Mouse (Mus musculus) right cerebral cortex, adult 2 months (tissue): ENCODE measurements at regions not wholly inside any gene's neighbourhood (a gene's known extent, or its start where the extent isn't known, plus 50 kb on each side); places are given as distances from the start of the nearest gene placed in this dataset.
A peak's percentile ranks its signal among the peaks of the same experiment; 100 is the strongest.

Experiments used
- DNase-seq, 2 experiments: peaks; one replicate each; pipeline ENCODE4 v3.0.0; 2021 to 2022; ENCODE audit warnings: low spot score in 2 of 2

- DNase-seq = no peak
Measured at GRCm38 (mm10) chr6:16575875-16576274, 322.4 kb downstream of the Tfec start.

- DNase-seq = peak; percentile 15 to 26
Measured at GRCm38 (mm10) chr6:16572828-16573227, 325.4 kb downstream of the Tfec start.

- no peak for DNase-seq
Measured at GRCm38 (mm10) chr6:16551945-16552673, 346.1 kb downstream of the Tfec start.

GRCm38 (mm10) chr6:16551131-16551530 lies 347.1 kb downstream of the Tfec start:
- DNase-seq = no peak

GRCm38 (mm10) chr6:16550445-16550844 lies 347.8 kb downstream of the Tfec start:
- DNase-seq = peak; percentile 54 to 62

- no peak for DNase-seq
Measured at GRCm38 (mm10) chr6:16514054-16514453, 384.2 kb downstream of the Tfec start.

GRCm38 (mm10) chr6:16513541-16513940 lies 384.7 kb downstream of the Tfec start:
- DNase-seq = no peak

- DNase-seq = no peak
Measured at GRCm38 (mm10) chr6:16503836-16504235, 394.4 kb downstream of the Tfec start.

- peak; percentile 53 to 62 for DNase-seq
Measured at GRCm38 (mm10) chr6:16487015-16487630, 411.1 kb downstream of the Tfec start.

- DNase-seq = no peak
Measured at GRCm38 (mm10) chr6:16483295-16483694, 414.9 kb downstream of the Tfec start.

GRCm38 (mm10) chr6:16468693-16469375 lies 429.4 kb downstream of the Tfec start:
- no peak for DNase-seq

GRCm38 (mm10) chr6:16458279-16458678 lies 440.0 kb downstream of the Tfec start:
- peak; percentile 9 to 10 for DNase-seq
